Mouse (Mus musculus): ENCODE measurements around the gene Rnaseh2b. TPM values are rescaled to one million over a fixed set of nuclear protein-coding genes. Genes with fewer than 3 reads are reported as not detected.

Rnaseh2b gene
- total RNA-seq, 2 experiments from 2014 or later: 11.2 to 11.8 TPM

- DNase-seq (ENCODE audit: low spot score in 2 of 2): no peak
These were observed 62.8 kb downstream of the Rnaseh2b start for GRCm38 (mm10) chr14:62355201-62355600.

GRCm38 (mm10) chr14:62361263-62361980 lies 69.0 kb downstream of the Rnaseh2b start:
- no peak for DNase-seq (ENCODE audit: low spot score in 2 of 2)

GRCm38 (mm10) chr14:62363774-62364173 lies 71.4 kb downstream of the Rnaseh2b start:
- no peak for DNase-seq (ENCODE audit: low spot score in 2 of 2)

- DNase-seq (ENCODE audit: low spot score in 2 of 2): no peak
These were observed 78.4 kb downstream of the Rnaseh2b start for GRCm38 (mm10) chr14:62370819-62371218.

- no peak for DNase-seq (ENCODE audit: low spot score in 2 of 2)
These were observed 81.6 kb downstream of the Rnaseh2b start for GRCm38 (mm10) chr14:62374001-62374400.

- no peak for DNase-seq (ENCODE audit: low spot score in 2 of 2)
These were observed 83.3 kb downstream of the Rnaseh2b start for GRCm38 (mm10) chr14:62375694-62376093.

GRCm38 (mm10) chr14:62376115-62376514 lies 83.7 kb downstream of the Rnaseh2b start:
- DNase-seq (ENCODE audit: low spot score in 2 of 2): no peak

GRCm38 (mm10) chr14:62379391-62379790 lies 87.0 kb downstream of the Rnaseh2b start:
- DNase-seq (ENCODE audit: low spot score in 2 of 2): no peak

- no peak for DNase-seq (ENCODE audit: low spot score in 2 of 2)
These were observed 88.2 kb downstream of the Rnaseh2b start for GRCm38 (mm10) chr14:62380606-62381005.

GRCm38 (mm10) chr14:62383109-62383508 lies 90.7 kb downstream of the Rnaseh2b start:
- no peak for DNase-seq (ENCODE audit: low spot score in 2 of 2)

- no peak for DNase-seq (ENCODE audit: low spot score in 2 of 2)
These were observed 91.5 kb downstream of the Rnaseh2b start for GRCm38 (mm10) chr14:62383786-62384299.

- peak; percentile 59 to 65 for DNase-seq (ENCODE audit: low spot score in 2 of 2)
These were observed 96.8 kb downstream of the Rnaseh2b start for GRCm38 (mm10) chr14:62389064-62389728.

- DNase-seq (ENCODE audit: low spot score in 2 of 2): no peak
These were observed 97.5 kb downstream of the Rnaseh2b start for GRCm38 (mm10) chr14:62389729-62390536.

GRCm38 (mm10) chr14:62392754-62393153 lies 100.4 kb downstream of the Rnaseh2b start:
- DNase-seq (ENCODE audit: low spot score in 2 of 2): no peak

GRCm38 (mm10) chr14:62395346-62395745 lies 103.0 kb downstream of the Rnaseh2b start:
- DNase-seq (ENCODE audit: low spot score in 2 of 2): no peak

GRCm38 (mm10) chr14:62416007-62416741 lies 123.8 kb downstream of the Rnaseh2b start:
- DNase-seq (ENCODE audit: low spot score in 2 of 2): peak in 1 of 2 experiments; percentile 24

- peak in 1 of 2 experiments; percentile 53 for DNase-seq (ENCODE audit: low spot score in 2 of 2)
These were observed 124.3 kb downstream of the Rnaseh2b start for GRCm38 (mm10) chr14:62416742-62417134.

- peak in 1 of 2 experiments; percentile 17 for DNase-seq (ENCODE audit: low spot score in 2 of 2)
These were observed 125.1 kb downstream of the Rnaseh2b start for GRCm38 (mm10) chr14:62417501-62417900.

- no peak for DNase-seq (ENCODE audit: low spot score in 2 of 2)
These were observed 129.9 kb downstream of the Rnaseh2b start for GRCm38 (mm10) chr14:62422265-62422664.

Measured in layer of hippocampus, adult 18-20 months (tissue).